Mouse (Mus musculus): Measurements from ENCODE around the gene Prrt2. TPM values are rescaled to one million over a fixed set of nuclear protein-coding genes. Genes with fewer than 3 reads are reported as not detected.

The Prrt2 gene
- polyA plus RNA-seq, 1 experiment from 2014 or later = 2.9 TPM

DNA sequence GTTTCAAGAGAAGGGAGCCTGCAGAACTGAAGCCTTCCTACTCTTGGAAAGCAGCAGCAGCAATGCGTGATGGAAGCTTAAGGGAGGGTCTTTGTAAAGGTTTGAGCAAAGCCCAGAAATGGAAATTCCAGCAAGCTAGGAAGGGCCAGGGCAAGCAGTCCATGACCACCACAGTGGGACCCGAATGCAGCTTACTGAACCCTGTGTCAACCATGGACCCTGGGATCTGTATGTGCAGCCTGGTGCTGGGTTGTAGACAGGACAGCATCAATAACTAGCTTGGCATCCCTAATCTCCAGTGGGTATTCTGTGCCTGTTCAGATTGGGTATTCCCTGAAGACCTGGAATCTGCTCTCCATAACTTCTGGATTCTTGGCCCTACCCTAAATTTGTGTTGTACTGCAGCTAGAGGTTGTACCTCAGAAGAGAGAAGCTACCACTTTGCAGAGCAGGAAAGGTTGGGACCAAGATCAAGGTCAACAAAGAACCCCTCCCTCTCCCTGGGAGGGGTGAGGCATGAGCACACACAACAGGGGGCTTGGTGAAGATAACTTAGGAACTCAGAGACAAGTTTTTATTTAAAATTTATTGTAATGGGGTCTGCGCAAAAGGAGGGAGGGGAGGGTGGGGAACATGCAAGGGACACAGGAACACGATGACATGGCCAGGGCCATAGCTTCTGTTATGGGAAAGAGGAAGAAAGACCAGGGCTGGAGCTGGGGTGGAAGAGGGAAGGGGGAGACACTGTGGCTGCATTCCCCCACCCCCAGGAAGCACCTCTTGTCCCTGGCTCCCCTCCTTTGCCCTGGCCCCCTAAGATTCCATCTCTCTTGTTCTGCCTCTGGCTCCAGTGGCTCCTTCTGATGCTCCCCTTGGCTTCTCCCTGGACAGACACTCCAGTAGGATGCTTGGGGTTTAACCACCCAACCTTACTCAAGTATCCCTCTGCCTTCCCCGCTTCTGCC lies 834 bp upstream of the Prrt2 start:
- H3K27me3 ChIP-seq (replicated peaks; ENCODE audit: control insufficient read depth, insufficient read depth, low read length) = no peaks in the 10 kb centered on the region
- no peak for ATAC-seq
- peak overlapping the region; percentile 71 for H3K9ac ChIP-seq (ENCODE audit: low read depth, low read length)
- no peaks in the 10 kb centered on the region for H3K9me3 ChIP-seq (ENCODE audit: control insufficient read depth, low read length)
- peaks cover 7% of the 10 kb centered on the region for H3K36me3 ChIP-seq (ENCODE audit: control insufficient read depth, insufficient read depth, low read length)
- peak overlapping the region; percentile 68 for H3K27ac ChIP-seq (ENCODE audit: low read length)
- H3K4me2 ChIP-seq (ENCODE audit: low read depth, low read length) = peak overlapping the region; percentile 83
- H3K4me3 ChIP-seq (ENCODE audit: low read length) = peak overlapping the region; percentile 53
- 41% methylated on average over 5 of the region's 5 CpGs for WGBS
- peaks cover 67% of the 10 kb centered on the region for H3K4me1 ChIP-seq (ENCODE audit: control insufficient read depth, insufficient read depth, low read length)

GRCm38 (mm10) chr7:127020491-127020890 lies 520 bp downstream of the Prrt2 start:
- ATAC-seq = no peak
- Histone ChIP-seq H3K9me3 (ENCODE audit: control insufficient read depth, low read length) (no peaks in the 10 kb centered on the region), H3K9ac (ENCODE audit: low read depth, low read length) (peak overlapping the region; percentile 71), H3K4me1 (ENCODE audit: control insufficient read depth, insufficient read depth, low read length) (peaks cover 72% of the 10 kb centered on the region), H3K4me2 (ENCODE audit: low read depth, low read length) (peak overlapping the region; percentile 83), H3K27ac (ENCODE audit: low read length) (peak overlapping the region; percentile 68), H3K36me3 (ENCODE audit: control insufficient read depth, insufficient read depth, low read length) (peaks cover 7% of the 10 kb centered on the region), H3K27me3 (replicated peaks; ENCODE audit: control insufficient read depth, insufficient read depth, low read length) (no peaks in the 10 kb centered on the region), H3K4me3 (ENCODE audit: low read length) (peak overlapping the region; percentile 53)
- 31% methylated on average over 5 of the region's 5 CpGs for WGBS

GRCm38 (mm10) chr7:127020031-127020430 lies 980 bp downstream of the Prrt2 start:
- H3K4me1 ChIP-seq (ENCODE audit: control insufficient read depth, insufficient read depth, low read length) = peaks cover 77% of the 10 kb centered on the region
- ATAC-seq = no peak
- H3K9ac ChIP-seq (ENCODE audit: low read depth, low read length) = peak overlapping the region; percentile 71
- WGBS = 66% methylated on average over 3 of the region's 3 CpGs
- no peaks in the 10 kb centered on the region for H3K27me3 ChIP-seq (replicated peaks; ENCODE audit: control insufficient read depth, insufficient read depth, low read length)
- H3K4me2 ChIP-seq (ENCODE audit: low read depth, low read length) = peak overlapping the region; percentile 83
- H3K36me3 ChIP-seq (ENCODE audit: control insufficient read depth, insufficient read depth, low read length) = peaks cover 11% of the 10 kb centered on the region
- H3K9me3 ChIP-seq (ENCODE audit: control insufficient read depth, low read length) = no peaks in the 10 kb centered on the region
- peak overlapping the region; percentile 68 for H3K27ac ChIP-seq (ENCODE audit: low read length)
- peak overlapping the region; percentile 53 for H3K4me3 ChIP-seq (ENCODE audit: low read length)

- peak overlapping the region; percentile 71 for H3K9ac ChIP-seq (ENCODE audit: low read depth, low read length)
- H3K27ac ChIP-seq (ENCODE audit: low read length) = no peak overlapping the region; the same call in 1 of the 2 replicates
- ATAC-seq = no peak
- peak overlapping the region; percentile 83 for H3K4me2 ChIP-seq (ENCODE audit: low read depth, low read length)
- no peaks in the 10 kb centered on the region for H3K9me3 ChIP-seq (ENCODE audit: control insufficient read depth, low read length)
- peaks cover 80% of the 10 kb centered on the region for H3K4me1 ChIP-seq (ENCODE audit: control insufficient read depth, insufficient read depth, low read length)
- WGBS = 80% methylated on average over 14 of the region's 14 CpGs
- H3K4me3 ChIP-seq (ENCODE audit: low read length) = no peak overlapping the region
- no peaks in the 10 kb centered on the region for H3K27me3 ChIP-seq (replicated peaks; ENCODE audit: control insufficient read depth, insufficient read depth, low read length)
- peaks cover 13% of the 10 kb centered on the region for H3K36me3 ChIP-seq (ENCODE audit: control insufficient read depth, insufficient read depth, low read length)
These were observed 1.6 kb downstream of the Prrt2 start for GRCm38 (mm10) chr7:127019306-127019960.

- Histone ChIP-seq H3K9ac (ENCODE audit: low read depth, low read length) (peak overlapping the region; percentile 9; the same call in 1 of the 2 replicates), H3K9me3 (ENCODE audit: control insufficient read depth, low read length) (no peaks in the 10 kb centered on the region), H3K36me3 (ENCODE audit: control insufficient read depth, insufficient read depth, low read length) (peaks cover 13% of the 10 kb centered on the region), H3K4me1 (ENCODE audit: control insufficient read depth, insufficient read depth, low read length) (peaks cover 72% of the 10 kb centered on the region), H3K27ac (ENCODE audit: low read length) (peak overlapping the region; percentile 65), H3K4me3 (ENCODE audit: low read length) (no peak overlapping the region), H3K27me3 (replicated peaks; ENCODE audit: control insufficient read depth, insufficient read depth, low read length) (no peaks in the 10 kb centered on the region), H3K4me2 (ENCODE audit: low read depth, low read length) (0 out of 2 replicates have a peak overlapping the region, but pooled peaks have one; percentile 83)
- ATAC-seq = no peak
- 66% methylated on average over 15 of the region's 15 CpGs for WGBS
These were observed 2.4 kb downstream of the Prrt2 start for GRCm38 (mm10) chr7:127018416-127019305.

DNA sequence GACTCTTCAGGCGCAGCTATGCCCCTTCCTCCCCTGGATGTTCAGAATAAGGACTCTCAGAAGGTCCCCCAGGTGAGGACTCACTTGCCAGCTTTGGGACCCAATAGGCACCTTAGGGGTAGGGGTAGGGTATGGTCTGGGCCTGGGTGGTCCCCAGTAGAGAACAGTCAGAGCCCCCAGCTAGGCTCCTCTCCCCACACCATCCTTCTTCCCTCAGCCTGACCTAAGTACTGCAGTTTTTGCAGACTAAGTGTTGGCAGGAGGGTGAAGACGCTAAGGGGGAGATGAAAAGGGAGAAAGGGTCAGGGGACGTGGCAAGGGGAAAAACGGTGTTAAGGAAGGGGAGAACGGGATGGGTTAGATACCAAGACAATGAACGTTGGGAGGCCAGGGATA lies 3.1 kb downstream of the Prrt2 start:
- H3K4me2 ChIP-seq (ENCODE audit: low read depth, low read length) = no peak overlapping the region
- no peak overlapping the region for H3K4me3 ChIP-seq (ENCODE audit: low read length)

DNA sequence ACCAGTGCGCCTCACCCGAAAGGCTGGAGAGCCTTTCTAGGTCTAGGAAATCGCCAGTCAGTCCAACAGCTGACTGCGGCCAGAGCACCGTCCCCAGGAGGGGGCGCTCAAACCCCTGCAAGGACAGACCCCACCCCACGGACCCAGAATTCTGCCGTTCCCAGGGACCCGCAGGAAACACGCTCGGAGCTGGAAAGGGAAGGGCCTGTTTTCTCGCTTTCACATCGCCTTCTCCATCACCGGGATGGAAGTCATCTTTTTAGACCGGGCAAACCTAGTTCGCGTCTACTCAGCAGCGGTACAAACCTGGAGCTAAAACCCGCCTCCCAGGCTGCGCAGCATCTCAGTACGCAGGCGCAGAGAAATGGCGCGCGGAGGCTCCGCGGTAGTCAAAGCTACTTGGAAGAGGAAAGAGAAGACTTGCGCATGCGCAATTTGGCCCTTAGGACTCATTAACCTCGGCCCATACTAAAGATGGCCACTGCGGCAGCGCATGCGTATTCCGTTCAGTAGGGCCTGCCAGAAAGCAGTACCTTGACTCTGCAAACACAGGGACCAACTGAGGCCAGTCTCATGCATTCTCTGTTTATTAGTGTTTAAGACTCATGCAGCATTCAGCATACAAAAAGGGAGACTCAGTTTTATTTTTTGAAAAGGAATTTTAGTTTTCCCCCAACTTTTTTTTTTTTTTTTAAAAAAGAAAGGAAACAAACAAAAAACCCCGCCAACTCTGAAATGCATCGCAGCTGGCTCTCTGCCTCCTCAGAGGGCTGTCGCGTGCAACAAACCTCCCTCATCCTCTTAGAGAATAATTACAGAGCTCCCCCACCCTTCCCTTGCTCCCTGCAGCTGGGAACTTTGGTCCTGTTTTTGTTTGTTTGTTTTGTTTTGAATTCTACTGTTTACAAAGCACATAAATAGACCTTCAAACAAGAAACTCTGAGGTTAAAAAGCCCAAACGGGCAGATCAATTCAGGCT lies 3.8 kb downstream of the Prrt2 start, which contains the start of gene Pagr1a:
Gene Pagr1a, minus strand, starts transcription at position 382 of the 979 bp plus-strand sequence.
- no peaks in the 10 kb centered on the region for H3K27me3 ChIP-seq (replicated peaks; ENCODE audit: control insufficient read depth, insufficient read depth, low read length)
- H3K27ac ChIP-seq (ENCODE audit: low read length) = peak within 1 kb of the TSS; percentile 92
- peak within 1 kb of the TSS; percentile 55 for H3K4me2 ChIP-seq (ENCODE audit: low read depth, low read length)
- 2% methylated on average over 39 of the region's 39 CpGs for WGBS
- ATAC-seq = peak; percentile 82
- peaks cover 8% of the 10 kb centered on the region; the same call in 1 of the 2 replicates for H3K36me3 ChIP-seq (ENCODE audit: control insufficient read depth, insufficient read depth, low read length)
- peak within 1 kb of the TSS; percentile 83 for H3K9ac ChIP-seq (ENCODE audit: low read depth, low read length)
- H3K4me3 ChIP-seq (ENCODE audit: low read length) = peak within 1 kb of the TSS; percentile 66
- no peaks in the 10 kb centered on the region for H3K9me3 ChIP-seq (ENCODE audit: control insufficient read depth, low read length)
- peaks cover 58% of the 10 kb centered on the region for H3K4me1 ChIP-seq (ENCODE audit: control insufficient read depth, insufficient read depth, low read length)

More for the DNA sequence above, 3.1 kb downstream of the Prrt2 start:
- H3K36me3 ChIP-seq (ENCODE audit: control insufficient read depth, insufficient read depth, low read length) = peaks cover 8% of the 10 kb centered on the region; the same call in 1 of the 2 replicates
- H3K4me1 ChIP-seq (ENCODE audit: control insufficient read depth, insufficient read depth, low read length) = peaks cover 65% of the 10 kb centered on the region
- H3K9ac ChIP-seq (ENCODE audit: low read depth, low read length) = 0 out of 2 replicates have a peak overlapping the region, but pooled peaks have one; percentile 42
- no peaks in the 10 kb centered on the region for H3K9me3 ChIP-seq (ENCODE audit: control insufficient read depth, low read length)
- H3K27ac ChIP-seq (ENCODE audit: low read length) = peak overlapping the region; percentile 65
- ATAC-seq = no peak
- no peaks in the 10 kb centered on the region for H3K27me3 ChIP-seq (replicated peaks; ENCODE audit: control insufficient read depth, insufficient read depth, low read length)
- 38% methylated on average over 6 of the region's 6 CpGs for WGBS

DNA sequence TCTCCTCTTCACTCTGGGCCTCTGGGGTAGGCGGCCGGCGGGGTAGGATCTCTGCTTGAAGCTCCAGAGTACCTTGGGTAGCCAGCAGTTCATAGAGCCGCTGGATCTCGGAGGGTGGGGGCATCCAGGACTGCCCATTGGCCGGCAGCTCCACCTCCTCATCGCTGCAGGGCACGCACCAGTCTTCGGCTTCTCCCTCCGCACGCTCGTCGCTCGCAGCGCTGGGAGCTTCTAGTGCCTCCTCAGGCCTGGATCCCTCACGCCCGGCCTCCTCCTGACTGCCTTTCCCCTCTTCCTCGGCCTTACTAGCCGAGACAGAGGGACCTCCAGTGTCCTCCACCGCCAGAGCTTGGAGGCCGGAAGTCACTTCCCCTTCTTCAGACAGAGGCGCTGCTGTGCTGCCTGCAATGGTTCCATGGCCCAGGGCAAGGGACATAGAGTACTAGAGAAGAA lies 4.5 kb downstream of the Prrt2 start:
- Histone ChIP-seq H3K27me3 (replicated peaks; ENCODE audit: control insufficient read depth, insufficient read depth, low read length) (no peaks in the 10 kb centered on the region), H3K9me3 (ENCODE audit: control insufficient read depth, low read length) (no peaks in the 10 kb centered on the region), H3K4me2 (ENCODE audit: low read depth, low read length) (peak overlapping the region; percentile 55), H3K36me3 (ENCODE audit: control insufficient read depth, insufficient read depth, low read length) (peaks cover 8% of the 10 kb centered on the region; the same call in 1 of the 2 replicates), H3K4me3 (ENCODE audit: low read length) (peak overlapping the region; percentile 66), H3K4me1 (ENCODE audit: control insufficient read depth, insufficient read depth, low read length) (peaks cover 54% of the 10 kb centered on the region), H3K27ac (ENCODE audit: low read length) (peak overlapping the region; percentile 92), H3K9ac (ENCODE audit: low read depth, low read length) (peak overlapping the region; percentile 83)
- ATAC-seq = peak; percentile 57
- WGBS = under 1% methylated on average over 22 of the region's 22 CpGs
